Mouse (Mus musculus): ENCODE data around the gene Wwox. TPM values are rescaled to one million over a fixed set of nuclear protein-coding genes. Genes with fewer than 3 reads are reported as not detected.

Wwox gene
- total and polyA plus RNA-seq, 3 experiments: 7.6 to 61.8 (median 12.2) TPM

- Histone ChIP-seq H3K36me3 (ENCODE audit: control insufficient read depth in 1 of 2, insufficient read depth in 2 of 2, low read length in 2 of 2) (no peaks in the 10 kb centered on the region), H3K9ac (ENCODE audit: control insufficient read depth, low read depth, low read length, poor library complexity, severe bottlenecking) (no peak overlapping the region), H3K27me3 (ENCODE audit: control insufficient read depth in 1 of 2, insufficient read depth in 2 of 2, low read length in 2 of 2) (no peaks in the 10 kb centered on the region), H3K9me3 (replicated peaks; ENCODE audit: insufficient read depth, low read length) (no peaks in the 10 kb centered on the region), H3K79me2 (ENCODE audit: control insufficient read depth, insufficient read depth, low read length, poor library complexity) (no peaks in the 10 kb centered on the region), H3K4me1 (ENCODE audit: control insufficient read depth in 1 of 2, insufficient read depth in 2 of 2, low read length in 2 of 2) (no peaks in the 10 kb centered on the region), H3K4me3 (ENCODE audit: control insufficient read depth in 1 of 2, insufficient read depth in 1 of 2, low read depth in 2 of 2, low read length in 2 of 2) (no peak overlapping the region), H3K27ac (ENCODE audit: control insufficient read depth, low read depth, low read length) (no peak overlapping the region)
- no peak for DNase-seq (ENCODE audit: low read depth, low spot score)
- TF ChIP-seq SMC3 (IDR thresholded peaks at IDR 0.05; ENCODE audit: low read depth, low read length) (no peak), JUND (IDR thresholded peaks at IDR 0.05; ENCODE audit: low read depth, low read length) (no peak), POLR2A (IDR thresholded peaks at IDR 0.05; ENCODE audit: control insufficient read depth in 1 of 2, insufficient read depth in 1 of 2, low read depth in 1 of 2, low read length in 2 of 2, poor library complexity in 1 of 2) (no peak)
Measured at GRCm38 (mm10) chr8:114939338-114939737, 499.9 kb downstream of the Wwox start.

GRCm38 (mm10) chr8:114941096-114941495, 501.6 kb downstream of the Wwox start:
- H3K4me3 ChIP-seq (ENCODE audit: control insufficient read depth in 1 of 2, insufficient read depth in 1 of 2, low read depth in 2 of 2, low read length in 2 of 2): no peak overlapping the region
- no peak for DNase-seq (ENCODE audit: low read depth, low spot score)
- TF ChIP-seq BHLHE40 (IDR thresholded peaks at IDR 0.05; ENCODE audit: borderline replicate concordance, low read depth, low read length) (no peak), MAZ (IDR thresholded peaks at IDR 0.05; ENCODE audit: low read depth, low read length) (no peak), POLR2AphosphoS2 (IDR thresholded peaks at IDR 0.05; ENCODE audit: low read length) (no peak), MEF2A (IDR thresholded peaks at IDR 0.05; ENCODE audit: extremely low read depth, insufficient replicate concordance, low read depth, low read length, poor library complexity, severe bottlenecking) (no peak), GATA1 (IDR thresholded peaks at IDR 0.05; ENCODE audit: low read depth, low read length) (no peak), ZMIZ1 (IDR thresholded peaks at IDR 0.05; ENCODE audit: low read depth, low read length) (no peak), RCOR1 (IDR thresholded peaks at IDR 0.05; ENCODE audit: low read depth, low read length) (no peak), ZKSCAN1 (IDR thresholded peaks at IDR 0.05; ENCODE audit: low read depth, low read length) (no peak), TBP (IDR thresholded peaks at IDR 0.05; ENCODE audit: low read depth, low read length) (no peak), POLR2A (IDR thresholded peaks at IDR 0.05; ENCODE audit: control insufficient read depth in 1 of 2, insufficient read depth in 1 of 2, low read depth in 1 of 2, low read length in 2 of 2, poor library complexity in 1 of 2) (no peak), EP300 (IDR thresholded peaks at IDR 0.05; ENCODE audit: low read depth in 1 of 2, low read length in 2 of 2) (no peak), GABPA (IDR thresholded peaks at IDR 0.05; ENCODE audit: low read depth, low read length) (no peak), NELFE (IDR thresholded peaks at IDR 0.05; ENCODE audit: low read depth, low read length) (no peak), KAT2A (conservative IDR thresholded peaks at IDR 0.05; ENCODE audit: low read depth, low read length) (no peak), HCFC1 (IDR thresholded peaks at IDR 0.05; ENCODE audit: low read depth, low read length) (no peak), ZNF384 (IDR thresholded peaks at IDR 0.05; ENCODE audit: low read depth, low read length) (no peak), NRF1 (IDR thresholded peaks at IDR 0.05; ENCODE audit: insufficient read depth, low read depth, low read length, poor library complexity, severe bottlenecking) (no peak), ZC3H11A (IDR thresholded peaks at IDR 0.05; ENCODE audit: low read depth, low read length) (no peak)
- H3K9me3 ChIP-seq (replicated peaks; ENCODE audit: insufficient read depth, low read length): no peaks in the 10 kb centered on the region
- H3K9ac ChIP-seq (ENCODE audit: control insufficient read depth, low read depth, low read length, poor library complexity, severe bottlenecking): no peak overlapping the region
- H3K36me3 ChIP-seq (ENCODE audit: control insufficient read depth in 1 of 2, insufficient read depth in 2 of 2, low read length in 2 of 2): no peaks in the 10 kb centered on the region
- H3K4me1 ChIP-seq (ENCODE audit: control insufficient read depth in 1 of 2, insufficient read depth in 2 of 2, low read length in 2 of 2): no peaks in the 10 kb centered on the region
- H3K79me2 ChIP-seq (ENCODE audit: control insufficient read depth, insufficient read depth, low read length, poor library complexity): no peaks in the 10 kb centered on the region
- no peaks in the 10 kb centered on the region for H3K27me3 ChIP-seq (ENCODE audit: control insufficient read depth in 1 of 2, insufficient read depth in 2 of 2, low read length in 2 of 2)
- H3K27ac ChIP-seq (ENCODE audit: control insufficient read depth, low read depth, low read length): no peak overlapping the region
